Mouse (Mus musculus) CD4-positive naive resting alpha-beta T cell, adult 76 days (primary cell): ENCODE data around the gene Ndufa12. TPM values are rescaled to one million over a fixed set of nuclear protein-coding genes. Genes with fewer than 3 reads are reported as not detected.

Experiments
- total RNA-seq: library from RNA; stranded (reverse); gene quantifications from one replicate; pipeline ENCODE4 v1.2.4, GENCODE M21; 2023

Gene Ndufa12
- total RNA-seq, result 53.0 TPM

DNA sequence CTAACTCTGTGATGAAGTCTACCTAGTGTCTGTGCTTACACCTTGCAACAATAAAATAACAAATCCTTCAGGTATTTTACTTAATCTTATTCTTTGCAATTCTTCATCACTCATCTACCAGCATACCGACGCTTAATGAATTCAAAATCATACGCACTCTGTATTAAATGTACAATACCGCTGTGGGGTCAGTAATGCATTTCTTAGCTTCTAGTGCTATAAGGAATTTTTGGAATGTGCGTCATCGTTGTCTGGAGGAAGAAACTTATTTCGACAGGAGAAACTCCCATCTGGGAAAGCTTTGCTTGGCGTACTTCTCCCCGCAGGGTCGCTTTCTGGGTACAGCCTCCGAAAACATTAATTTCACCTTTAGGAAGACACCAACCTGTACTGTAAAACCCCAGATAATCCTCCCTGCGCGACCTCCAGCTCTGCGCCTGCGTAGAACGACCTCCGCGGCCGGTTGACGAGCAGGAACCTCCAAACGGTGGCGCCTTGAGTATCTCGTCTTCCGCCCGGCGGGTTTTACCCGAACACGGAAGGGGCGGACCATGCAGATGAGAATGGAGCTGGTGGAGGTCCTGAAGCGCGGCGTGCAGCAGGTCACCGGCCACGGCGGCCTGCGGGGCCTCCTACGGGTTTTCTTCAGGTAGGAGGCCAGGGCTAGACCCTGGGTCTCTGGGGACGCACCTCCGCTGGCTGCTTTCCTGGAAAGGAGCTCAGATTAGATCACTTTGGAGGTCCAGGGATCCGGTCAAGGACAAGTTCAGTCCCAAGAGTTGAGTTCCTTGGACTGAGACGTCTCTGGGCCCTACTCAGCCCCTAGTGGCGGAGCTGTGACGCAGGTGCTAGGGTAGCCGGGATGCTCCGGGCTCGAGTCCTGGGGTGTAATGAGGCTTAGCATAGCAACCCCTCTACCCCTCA lies at the start of gene Ndufa12:
TSS of gene Ndufa12 (plus strand) at position 239 of the 924 bp plus-strand sequence.

Other genes starting within 250 kb of the Ndufa12 start
- gene Vezt, start 162.9 kb upstream of the Ndufa12 start, total RNA-seq, result 28.5 TPM
- gene Fgd6, start 162.7 kb upstream of the Ndufa12 start, total RNA-seq, result 6.2 TPM
- 8.0 TPM for gene Nr2c1, start 50.7 kb upstream of the Ndufa12 start, total RNA-seq
- gene Gm4792, start 100.0 kb downstream of the Ndufa12 start, total RNA-seq, result not detected
- gene Tmcc3, start 113.2 kb downstream of the Ndufa12 start, total RNA-seq, result 6.8 TPM